Mouse (Mus musculus): Measurements from ENCODE around the gene A930018P22Rik. TPM values are rescaled to one million over a fixed set of nuclear protein-coding genes. Genes with fewer than 3 reads are reported as not detected.
"Not testable (repeated sequence)": the region's sequence is repeated elsewhere in the genome, so short reads cannot be mapped to it uniquely, and the experiment has no call there.

The A930018P22Rik gene
- polyA plus RNA-seq, 1 experiment: not detected

DNA sequence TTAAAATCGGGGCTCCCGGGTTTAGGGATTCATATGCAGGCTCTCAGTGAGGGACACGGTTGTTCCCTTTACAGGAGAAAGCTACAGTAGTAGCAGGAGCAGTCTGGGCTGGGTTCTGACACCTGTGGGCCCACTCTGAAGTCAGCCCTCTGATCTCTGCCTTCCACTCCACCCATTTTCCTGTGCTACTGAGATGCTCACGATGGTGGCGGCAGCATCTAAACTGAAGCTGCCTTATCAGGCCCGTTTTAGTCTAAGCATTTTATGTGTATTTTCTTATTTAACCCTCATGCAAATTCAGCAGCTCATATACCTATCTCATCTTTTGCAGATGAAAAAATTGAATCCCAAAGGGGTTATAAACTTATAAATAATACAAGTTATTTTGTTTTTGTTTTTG lies 17.8 kb upstream of the A930018P22Rik start:
- no peaks in the 10 kb centered on the region for H3K36me3 ChIP-seq (ENCODE audit: control insufficient read depth, insufficient read depth, low read length)
- TF ChIP-seq CTCF (IDR thresholded peaks at IDR 0.05; ENCODE audit: extremely low read depth, insufficient read length, insufficient replicate concordance, low read depth, low read length): no peak
- no peak for TF ChIP-seq POLR2A (IDR thresholded peaks at IDR 0.05; ENCODE audit: low read depth, low read length)
- H3K27me3 ChIP-seq (ENCODE audit: control insufficient read depth, insufficient read depth, low read length): no peaks in the 10 kb centered on the region
- H3K4me1 ChIP-seq (ENCODE audit: control insufficient read depth, insufficient read depth, insufficient read length, low read length): no peaks in the 10 kb centered on the region
- no peak overlapping the region for H3K27ac ChIP-seq (ENCODE audit: insufficient read depth, low read depth, low read length)
- no peak overlapping the region for H3K4me3 ChIP-seq (ENCODE audit: low read depth, low read length)
- WGBS: 84% methylated on average over 6 of the region's 6 CpGs

DNA sequence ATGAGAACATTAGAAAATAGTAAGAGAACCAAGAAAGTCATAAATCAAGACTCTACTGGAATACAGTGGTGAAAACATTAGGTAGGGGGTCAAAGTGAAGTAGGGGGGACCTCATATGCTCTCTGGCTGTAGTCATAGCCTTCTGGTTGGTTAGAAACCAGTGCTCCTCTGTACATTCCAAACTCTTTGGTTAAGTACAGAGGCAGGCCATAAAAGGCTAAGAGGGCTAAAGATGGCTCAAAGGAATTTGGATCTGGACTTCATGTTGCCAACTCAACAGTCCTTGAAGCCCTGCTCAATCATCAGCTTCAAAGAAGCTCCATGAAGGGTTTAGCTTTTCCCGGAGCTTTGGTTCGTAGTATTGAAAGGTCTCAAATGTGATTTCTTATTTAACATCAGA lies 13.5 kb upstream of the A930018P22Rik start:
- not testable (repeated sequence) for H3K27ac ChIP-seq (ENCODE audit: insufficient read depth, low read depth, low read length); H3K36me3 ChIP-seq (ENCODE audit: control insufficient read depth, insufficient read depth, low read length); H3K4me3 ChIP-seq (ENCODE audit: low read depth, low read length); H3K4me1 ChIP-seq (ENCODE audit: control insufficient read depth, insufficient read depth, insufficient read length, low read length); H3K27me3 ChIP-seq (ENCODE audit: control insufficient read depth, insufficient read depth, low read length)
- 94% methylated on average over 2 of the region's 2 CpGs for WGBS

DNA sequence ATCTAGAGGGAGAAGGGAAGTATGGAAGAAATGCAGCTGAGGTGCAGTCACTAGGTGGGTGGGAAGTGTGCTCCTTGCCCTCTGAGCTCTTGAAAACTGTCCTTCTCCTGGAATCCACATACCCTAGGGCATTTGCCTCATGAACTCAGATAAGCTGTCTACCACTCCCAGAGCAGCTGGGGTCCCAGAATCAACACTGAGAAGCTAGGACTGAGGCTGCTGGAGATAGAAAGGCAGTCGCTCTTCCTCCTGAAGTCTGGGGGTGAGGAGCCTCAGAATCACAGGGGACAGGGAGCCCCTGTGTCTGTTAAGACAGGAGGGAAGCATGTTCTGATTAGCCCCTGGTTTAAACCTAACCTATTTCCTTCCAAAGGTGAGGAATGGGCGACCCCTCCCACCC lies 13.0 kb upstream of the A930018P22Rik start:
- Histone ChIP-seq H3K27me3 (ENCODE audit: control insufficient read depth, insufficient read depth, low read length) (no peaks in the 10 kb centered on the region), H3K36me3 (ENCODE audit: control insufficient read depth, insufficient read depth, low read length) (no peaks in the 10 kb centered on the region), H3K4me3 (ENCODE audit: low read depth, low read length) (no peak overlapping the region), H3K27ac (ENCODE audit: insufficient read depth, low read depth, low read length) (no peak overlapping the region), H3K4me1 (ENCODE audit: control insufficient read depth, insufficient read depth, insufficient read length, low read length) (no peaks in the 10 kb centered on the region)
- TF ChIP-seq CTCF (IDR thresholded peaks at IDR 0.05; ENCODE audit: extremely low read depth, insufficient read length, insufficient replicate concordance, low read depth, low read length): no peak
- TF ChIP-seq POLR2A (IDR thresholded peaks at IDR 0.05; ENCODE audit: low read depth, low read length): no peak
- WGBS: 82% methylated on average over 2 of the region's 2 CpGs

DNA sequence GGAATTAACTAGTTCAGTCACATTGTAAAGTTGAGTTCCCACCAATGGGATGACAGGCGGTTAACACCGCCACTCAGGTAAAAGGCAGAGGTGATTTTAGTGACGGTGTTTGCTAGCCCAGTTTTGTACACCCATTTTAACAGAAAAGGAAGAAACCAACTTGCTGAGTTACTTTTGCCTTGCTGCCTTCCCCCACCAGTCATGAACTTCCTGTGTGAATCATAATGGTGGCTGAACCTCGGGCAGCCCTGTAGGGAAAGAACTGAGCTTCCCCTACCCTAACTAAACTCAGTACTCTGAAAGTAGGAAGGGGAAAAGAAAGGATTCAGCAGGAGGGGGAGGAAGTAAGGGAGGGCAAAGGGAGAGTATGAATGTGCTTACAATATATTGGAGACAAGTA lies 12.5 kb upstream of the A930018P22Rik start:
- Histone ChIP-seq H3K27ac (ENCODE audit: insufficient read depth, low read depth, low read length) (no peak overlapping the region), H3K4me1 (ENCODE audit: control insufficient read depth, insufficient read depth, insufficient read length, low read length) (no peaks in the 10 kb centered on the region), H3K27me3 (ENCODE audit: control insufficient read depth, insufficient read depth, low read length) (no peaks in the 10 kb centered on the region), H3K4me3 (ENCODE audit: low read depth, low read length) (no peak overlapping the region), H3K36me3 (ENCODE audit: control insufficient read depth, insufficient read depth, low read length) (no peaks in the 10 kb centered on the region)
- no peak for TF ChIP-seq CTCF (IDR thresholded peaks at IDR 0.05; ENCODE audit: extremely low read depth, insufficient read length, insufficient replicate concordance, low read depth, low read length)
- no peak for TF ChIP-seq POLR2A (IDR thresholded peaks at IDR 0.05; ENCODE audit: low read depth, low read length)
- 85% methylated on average over 4 of the region's 4 CpGs for WGBS

DNA sequence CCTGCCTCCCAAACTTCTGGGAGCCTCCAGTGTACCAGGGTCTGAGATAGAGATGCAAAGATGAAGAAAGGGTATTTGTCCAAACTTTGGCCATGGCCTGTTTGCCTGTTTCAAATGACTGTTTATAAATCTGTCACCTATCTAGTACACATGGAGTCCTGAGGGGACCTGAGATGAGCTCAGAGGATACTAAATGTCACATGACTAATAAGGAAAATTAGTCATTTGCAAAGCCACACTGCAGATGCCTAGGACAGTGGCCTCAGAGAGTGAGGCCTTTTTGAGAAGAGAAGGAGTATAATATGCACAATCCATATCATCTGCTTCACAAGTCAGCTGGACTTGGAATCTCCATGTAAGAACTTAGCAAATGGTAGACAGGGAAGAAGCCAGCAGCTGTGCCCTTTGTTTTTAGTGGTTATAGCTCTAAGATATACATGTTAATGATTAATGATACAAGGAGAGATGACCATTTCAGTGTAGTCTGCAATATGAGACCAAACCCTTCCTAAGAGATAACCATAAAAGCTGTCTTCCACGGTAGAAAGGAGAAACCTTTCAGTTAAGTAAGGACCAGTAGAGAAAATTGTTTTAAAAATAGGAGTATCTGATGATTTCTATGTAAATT lies 11.3 kb upstream of the A930018P22Rik start:
- H3K36me3 ChIP-seq (ENCODE audit: control insufficient read depth, insufficient read depth, low read length); H3K4me1 ChIP-seq (ENCODE audit: control insufficient read depth, insufficient read depth, insufficient read length, low read length); H3K27me3 ChIP-seq (ENCODE audit: control insufficient read depth, insufficient read depth, low read length); H3K27ac ChIP-seq (ENCODE audit: insufficient read depth, low read depth, low read length); H3K4me3 ChIP-seq (ENCODE audit: low read depth, low read length): not testable (repeated sequence)
- WGBS: no CpG with 5 or more reads among the region's 1 CpGs

DNA sequence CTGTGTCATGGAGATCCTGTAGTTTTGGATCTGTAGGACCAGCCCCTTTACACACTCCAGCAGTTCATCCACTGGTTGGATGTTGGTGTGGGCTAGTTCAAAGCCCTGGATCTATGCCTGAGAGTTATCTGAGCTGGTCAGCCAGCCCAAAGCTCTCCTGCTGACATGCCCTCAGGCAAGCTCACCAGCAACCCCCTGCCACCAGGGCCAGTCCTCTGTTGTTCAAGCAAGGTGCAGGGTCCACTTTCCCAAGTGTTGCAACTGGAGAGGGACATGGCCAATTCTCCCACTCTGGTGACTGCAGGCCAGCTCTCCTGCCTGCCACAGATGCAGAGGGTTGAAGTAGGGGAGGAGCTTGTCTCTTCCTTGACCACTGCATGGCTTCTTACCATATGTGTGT lies 9.0 kb upstream of the A930018P22Rik start:
- H3K36me3 ChIP-seq (ENCODE audit: control insufficient read depth, insufficient read depth, low read length); H3K27ac ChIP-seq (ENCODE audit: insufficient read depth, low read depth, low read length): not testable (repeated sequence)

DNA sequence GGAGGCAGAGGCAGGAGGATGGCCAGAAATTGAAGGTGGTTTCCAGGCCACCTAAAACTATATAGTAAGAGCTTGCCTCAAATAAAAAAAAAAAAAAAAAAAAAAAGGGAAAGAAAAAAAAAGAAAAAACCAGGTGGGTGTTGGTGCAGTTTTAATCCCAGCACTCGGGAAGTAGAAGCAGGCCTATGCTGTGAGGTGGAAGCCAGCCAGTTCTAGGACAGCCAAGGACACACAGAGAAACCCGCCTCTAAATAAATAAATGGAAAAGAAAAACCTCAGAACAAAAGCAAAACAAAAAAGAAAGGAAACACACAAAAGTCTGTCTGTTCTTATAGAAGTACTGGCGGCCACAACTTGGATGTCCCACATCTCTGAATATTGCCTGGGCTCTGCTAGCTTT lies 7.7 kb upstream of the A930018P22Rik start:
- H3K4me1 ChIP-seq (ENCODE audit: control insufficient read depth, insufficient read depth, insufficient read length, low read length): no peaks in the 10 kb centered on the region
- 73% methylated on average over 3 of the region's 3 CpGs for WGBS
- no peaks in the 10 kb centered on the region for H3K27me3 ChIP-seq (ENCODE audit: control insufficient read depth, insufficient read depth, low read length)
- H3K27ac ChIP-seq (ENCODE audit: insufficient read depth, low read depth, low read length): no peak overlapping the region
- H3K4me3 ChIP-seq (ENCODE audit: low read depth, low read length): no peak overlapping the region
- H3K36me3 ChIP-seq (ENCODE audit: control insufficient read depth, insufficient read depth, low read length): no peaks in the 10 kb centered on the region
- TF ChIP-seq CTCF (IDR thresholded peaks at IDR 0.05; ENCODE audit: extremely low read depth, insufficient read length, insufficient replicate concordance, low read depth, low read length) (no peak), POLR2A (IDR thresholded peaks at IDR 0.05; ENCODE audit: low read depth, low read length) (no peak)

More for the DNA sequence above, 9.0 kb upstream of the A930018P22Rik start:
- not testable (repeated sequence) for H3K4me3 ChIP-seq (ENCODE audit: low read depth, low read length); H3K27me3 ChIP-seq (ENCODE audit: control insufficient read depth, insufficient read depth, low read length); H3K4me1 ChIP-seq (ENCODE audit: control insufficient read depth, insufficient read depth, insufficient read length, low read length)

DNA sequence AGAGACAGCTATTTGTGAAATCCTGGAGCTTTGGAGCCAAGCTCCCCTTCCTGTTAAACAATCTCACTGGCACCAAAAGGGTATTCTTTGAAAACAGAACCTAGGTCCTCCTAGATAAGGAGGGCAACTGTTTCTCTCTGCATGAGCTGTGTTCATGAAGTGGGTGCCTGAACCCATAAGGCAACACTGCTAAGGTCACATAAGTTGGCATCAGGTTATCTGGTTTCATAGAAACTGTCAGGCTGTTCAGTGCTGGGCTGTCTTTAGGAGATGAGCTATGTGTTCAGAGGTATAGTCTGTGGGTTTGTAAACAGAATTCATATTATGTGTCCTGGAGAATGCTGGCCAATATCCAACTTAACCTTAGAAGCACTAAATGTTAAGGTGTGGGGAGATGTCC lies 5.4 kb upstream of the A930018P22Rik start:
- not testable (repeated sequence) for H3K27ac ChIP-seq (ENCODE audit: insufficient read depth, low read depth, low read length); H3K4me3 ChIP-seq (ENCODE audit: low read depth, low read length); H3K36me3 ChIP-seq (ENCODE audit: control insufficient read depth, insufficient read depth, low read length); H3K4me1 ChIP-seq (ENCODE audit: control insufficient read depth, insufficient read depth, insufficient read length, low read length); H3K27me3 ChIP-seq (ENCODE audit: control insufficient read depth, insufficient read depth, low read length)
